Mouse (Mus musculus) cerebellum, adult 18-20 months (tissue): ENCODE measurements around the gene Sh3d19.
A peak's percentile ranks its signal among the peaks of the same experiment; 100 is the strongest.

Experiments
- DNase-seq, 2 experiments: peaks; one replicate each; pipeline ENCODE4 v3.0.0; 2021

Sh3d19 gene

GRCm38 (mm10) chr3:86142263-86142933, 171.5 kb downstream of the Sh3d19 start, which contains the start of gene Rps3a1:
Gene Rps3a1 (minus strand): TSS chr3:86142702.
- peak; percentile 96 to 100 for DNase-seq

GRCm38 (mm10) chr3:86142934-86143317, 172.0 kb downstream of the Sh3d19 start:
- no peak for DNase-seq

- no peak for DNase-seq
Measured at GRCm38 (mm10) chr3:86143343-86143742, 172.4 kb downstream of the Sh3d19 start.

DNA sequence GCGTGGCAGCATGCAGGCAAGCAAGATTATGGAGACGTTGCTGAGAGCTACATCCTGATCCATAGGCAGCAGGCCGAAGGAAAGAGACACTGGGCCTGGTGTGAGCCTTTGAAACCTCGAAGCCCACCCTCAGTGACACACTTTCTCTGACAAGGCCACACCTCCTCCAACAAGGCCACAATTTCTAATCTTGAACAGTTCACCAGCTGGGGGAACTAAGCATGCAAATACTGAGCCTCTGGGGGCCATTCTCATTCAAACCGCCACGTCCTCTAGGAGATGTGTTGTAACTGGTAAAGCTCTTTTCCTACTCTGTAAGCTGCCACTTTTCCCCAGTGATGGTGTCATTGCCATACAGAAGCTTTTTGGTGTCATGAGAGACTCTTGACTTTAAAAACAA, 178.2 kb downstream of the Sh3d19 start:
- DNase-seq, result no peak

DNA sequence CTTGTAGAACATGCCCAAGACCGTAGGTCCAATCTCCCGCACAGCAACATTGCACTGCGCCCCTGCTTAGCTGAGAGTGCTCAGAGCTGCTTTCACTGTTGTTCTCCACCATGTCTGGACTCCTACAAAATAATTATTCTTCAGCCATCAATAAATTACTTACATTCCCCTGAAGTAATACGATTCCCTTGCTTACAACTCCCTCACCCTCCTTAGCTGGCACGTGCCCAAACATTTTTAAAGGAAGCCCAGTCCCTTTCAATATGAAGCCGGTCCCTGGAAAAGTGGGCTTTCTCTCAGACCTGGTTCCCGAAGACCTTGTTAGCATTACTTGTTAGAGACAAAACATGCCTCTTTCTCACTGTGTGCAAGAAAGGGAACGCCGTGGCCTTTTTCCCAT, 178.6 kb downstream of the Sh3d19 start:
- no peak for DNase-seq

DNA sequence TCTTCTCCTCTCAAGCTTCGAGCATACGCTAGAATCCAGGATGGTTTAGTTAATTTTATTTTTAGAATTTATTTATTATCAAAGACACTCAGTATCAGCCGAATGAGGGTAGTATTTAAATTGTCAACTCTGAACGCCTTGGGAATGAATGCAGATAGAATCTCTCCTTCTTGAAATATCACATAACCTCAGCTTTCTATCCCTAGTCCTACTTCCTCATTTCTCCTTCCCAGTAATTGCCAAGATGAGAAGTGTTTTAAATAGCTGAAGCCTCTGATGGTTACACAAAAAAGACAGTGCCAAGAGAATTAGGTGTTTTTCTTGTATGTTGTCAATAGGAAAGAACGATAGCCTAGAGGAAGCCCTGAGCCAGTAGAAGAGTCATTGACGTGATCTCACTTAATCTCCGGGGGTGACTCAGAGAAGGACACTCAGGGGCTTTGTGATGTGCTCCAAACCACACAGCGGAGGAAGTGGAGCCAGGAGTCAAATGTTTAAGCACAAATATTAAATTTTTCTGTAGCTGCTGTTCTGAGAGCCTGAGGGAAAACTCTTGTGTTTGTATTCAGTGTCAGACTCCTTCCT, 198.0 kb downstream of the Sh3d19 start:
- DNase-seq, result no peak

- DNase-seq, result no peak
Measured at GRCm38 (mm10) chr3:86179714-86180113, 208.8 kb downstream of the Sh3d19 start.
